Mouse (Mus musculus): ENCODE measurements at regions not wholly inside any gene's neighbourhood (a gene's known extent, or its start where the extent isn't known, plus 50 kb on each side); places are given as distances from the start of the nearest gene placed in this dataset.
A peak's percentile ranks its signal among the peaks of the same experiment; 100 is the strongest.
"Not testable (repeated sequence)": the region's sequence is repeated elsewhere in the genome, so short reads cannot be mapped to it uniquely, and the experiment has no call there.

DNA sequence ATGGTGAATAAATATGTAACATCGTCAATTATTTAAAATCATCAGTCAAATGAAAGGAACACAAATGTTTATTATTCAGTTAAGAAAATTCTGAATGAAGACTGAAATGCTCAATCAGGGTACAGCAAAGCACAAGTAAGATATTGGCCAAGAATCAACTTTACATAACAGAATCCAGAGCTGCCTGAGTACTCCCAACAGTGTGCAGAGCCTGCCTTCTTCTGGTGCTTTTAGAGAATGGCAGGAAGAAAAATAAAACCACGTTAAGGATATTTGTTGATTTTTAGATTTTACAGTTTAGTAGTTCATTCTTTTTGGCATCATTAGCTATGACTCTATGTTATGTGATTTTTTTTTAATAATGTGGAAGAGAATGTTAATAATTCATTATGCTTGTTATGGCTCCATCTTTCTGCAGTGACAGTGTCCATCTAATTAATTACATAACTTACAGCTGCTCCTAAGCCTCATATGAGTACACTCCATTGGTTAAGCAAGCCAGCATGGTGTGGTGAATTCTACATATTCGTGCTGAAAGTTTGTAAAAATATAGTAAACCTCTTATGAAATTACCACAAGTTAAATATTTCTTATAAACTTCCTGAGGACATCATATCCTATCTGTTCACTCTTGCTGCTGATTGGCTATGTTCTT, 579.0 kb downstream of the Kcna4 start:
- intact Hi-C loops (cut with DNase I) = loop anchor here (5.0 kb wide), 1 partner anchor 902 kb away; no protein-coding TSS in a partner anchor
- DNase-seq (ENCODE audit: low spot score in 2 of 2) = peak; percentile 41 to 64

DNA sequence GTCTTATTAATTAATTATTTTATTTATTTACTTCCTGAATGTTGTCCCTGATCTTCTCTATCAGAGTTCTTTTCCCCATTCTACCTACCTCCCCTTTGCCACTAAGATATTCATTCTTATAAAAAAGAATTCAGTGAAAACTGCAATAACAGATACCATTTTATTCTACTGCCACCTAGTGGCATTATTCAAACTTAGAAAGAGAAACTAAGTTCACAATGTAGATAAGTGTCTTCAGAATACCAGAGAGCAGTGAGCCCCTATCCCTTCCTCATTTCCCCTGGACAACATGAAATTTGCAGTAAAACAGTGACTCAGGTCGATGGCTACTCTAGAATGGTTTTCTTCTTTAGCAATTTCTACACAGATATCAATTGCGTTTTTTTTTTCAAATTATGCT, 589.2 kb downstream of the Kcna4 start:
- intact Hi-C loops (cut with DNase I) = loop anchor here (5.0 kb wide), 1 partner anchor 1522 kb away; no protein-coding TSS in a partner anchor
- peak in 1 of 2 experiments; percentile 60 for DNase-seq (ENCODE audit: low spot score in 2 of 2)

DNA sequence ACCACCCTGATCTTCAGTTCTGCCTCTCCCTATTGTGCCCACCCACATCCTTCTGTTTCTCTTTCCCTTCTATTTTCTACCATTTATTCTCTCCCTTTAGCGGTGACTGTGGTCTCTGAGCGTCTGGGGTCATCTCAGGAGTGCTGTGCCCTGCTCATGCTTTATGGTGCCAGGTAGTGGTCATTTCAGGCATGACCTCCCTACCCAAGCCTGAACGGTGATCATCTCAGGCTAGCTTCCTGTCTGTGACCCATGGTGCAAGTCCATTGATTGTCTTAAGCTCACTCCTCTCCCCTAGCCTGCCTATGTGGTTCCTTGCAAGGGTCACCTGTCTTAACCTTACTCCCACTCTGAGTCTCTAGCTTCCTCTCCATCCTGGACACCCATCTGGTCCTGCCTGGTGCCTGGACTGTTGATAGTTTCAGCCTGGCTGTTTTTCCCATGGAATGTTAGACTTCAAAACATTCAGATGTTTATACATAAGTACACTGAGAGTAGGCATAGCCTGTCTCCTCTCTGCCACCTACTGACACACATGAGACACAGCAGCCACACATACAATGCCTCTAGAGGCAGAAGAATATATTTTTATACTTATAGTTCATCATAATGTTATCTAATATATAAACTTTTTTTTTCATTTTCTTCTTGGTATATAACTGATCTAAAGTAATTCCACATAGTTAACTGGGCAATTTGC, 595.8 kb downstream of the Kcna4 start:
- peak in 1 of 2 experiments; percentile 36 for DNase-seq (ENCODE audit: low spot score in 2 of 2)
- intact Hi-C loops (cut with DNase I) = no loop called here

DNA sequence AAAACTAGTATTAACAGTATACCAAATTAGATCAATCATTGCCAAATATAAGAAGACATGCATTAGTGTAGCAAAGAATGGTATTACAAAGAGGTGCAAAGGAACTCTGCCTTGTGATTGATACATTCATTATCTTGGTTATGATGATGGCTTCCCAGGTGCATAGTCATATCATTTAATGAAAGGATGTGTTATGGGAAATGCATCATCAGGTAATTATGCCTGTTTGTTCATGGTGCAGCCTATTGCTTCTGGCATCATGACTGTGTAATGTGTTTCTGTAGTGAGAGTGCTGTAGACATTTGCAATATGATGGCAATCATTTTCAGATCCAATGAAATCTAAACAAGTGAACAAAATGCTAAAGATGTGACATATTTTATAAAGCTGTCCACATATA, 597.8 kb downstream of the Kcna4 start:
- intact Hi-C loops (cut with DNase I) = no loop called here
- DNase-seq (ENCODE audit: low spot score in 2 of 2) = no peak

DNA sequence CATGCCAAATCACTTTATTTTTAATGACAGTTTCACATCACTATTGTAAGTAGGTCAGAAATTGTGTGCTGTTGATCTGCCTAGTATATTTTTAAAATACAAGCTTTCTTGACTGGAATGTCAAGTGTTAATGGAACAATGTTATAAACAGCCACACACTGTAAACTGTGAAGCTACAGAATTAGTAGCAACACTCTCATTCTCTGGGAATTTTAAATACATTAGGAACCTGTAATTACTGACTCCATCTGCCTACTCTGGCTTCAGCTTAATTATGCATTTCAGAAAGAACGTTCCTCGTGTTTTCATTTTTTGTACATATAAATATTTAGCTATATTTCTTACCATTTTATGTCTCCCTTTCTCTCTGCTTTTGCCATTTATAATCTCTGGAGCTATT, 634.7 kb downstream of the Kcna4 start:
- peak in 1 of 2 experiments; percentile 21 for DNase-seq (ENCODE audit: low spot score in 2 of 2)
- intact Hi-C loops (cut with DNase I) = no loop called here

DNA sequence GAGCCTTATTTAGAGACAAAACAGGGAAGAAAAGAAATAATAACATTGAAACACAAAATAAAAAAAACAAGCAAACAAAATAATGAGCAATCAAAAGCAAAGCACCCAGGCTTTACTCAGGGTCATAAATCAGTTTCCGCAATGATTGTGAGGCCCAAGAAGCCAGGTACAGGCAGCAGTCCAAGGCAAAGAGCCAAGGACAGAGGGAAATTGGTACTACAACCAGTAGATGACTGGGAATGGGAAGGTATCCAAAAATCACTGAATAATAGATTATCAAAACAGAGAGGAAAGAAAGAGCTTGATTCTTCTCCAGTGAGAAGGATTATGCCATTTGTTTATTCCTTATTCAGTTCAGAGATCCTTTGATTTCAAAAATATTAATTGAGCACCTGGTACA, 636.2 kb downstream of the Kcna4 start:
- intact Hi-C loops (cut with DNase I) = no loop called here
- DNase-seq (ENCODE audit: low spot score in 2 of 2) = no peak

DNA sequence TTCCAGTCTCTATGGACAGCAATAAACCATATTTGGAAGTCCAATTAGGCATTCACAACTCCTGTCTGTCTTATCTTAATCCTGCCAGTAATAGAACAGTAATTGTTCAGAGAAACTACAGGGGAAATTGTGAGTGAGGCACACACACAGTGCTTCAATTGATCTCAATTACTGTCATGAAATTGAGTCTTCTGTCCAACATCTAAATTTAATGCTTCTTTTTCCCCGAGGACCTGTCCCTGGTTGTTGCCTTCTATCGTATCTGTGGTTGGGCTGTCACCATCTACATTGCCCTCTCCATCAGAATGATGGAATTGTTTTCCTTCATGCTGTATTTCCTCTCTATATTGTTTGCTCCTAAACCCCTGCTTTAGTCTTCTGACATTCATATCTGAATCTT, 644.9 kb downstream of the Kcna4 start:
- no peak for DNase-seq (ENCODE audit: low spot score in 2 of 2)
- intact Hi-C loops (cut with DNase I) = no loop called here

DNA sequence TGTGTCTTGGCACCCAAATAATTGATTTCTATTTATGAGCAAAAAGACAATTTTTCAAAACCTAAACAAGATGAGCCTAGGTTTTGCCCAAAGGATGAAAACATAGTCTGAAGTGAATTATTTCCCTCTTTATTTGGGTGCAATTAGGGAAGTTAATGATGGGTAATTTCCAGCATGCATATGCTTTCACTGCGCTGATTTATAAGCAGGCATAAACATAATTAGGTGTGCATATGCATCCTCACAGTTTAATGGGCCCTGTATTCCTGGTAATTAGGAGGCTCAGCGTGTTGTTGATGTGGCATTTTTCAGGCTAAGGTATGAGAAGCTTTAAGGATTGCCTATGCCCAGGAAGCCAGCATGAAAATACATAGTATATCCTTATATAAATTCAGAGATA, 645.3 kb downstream of the Kcna4 start:
- intact Hi-C loops (cut with DNase I) = no loop called here
- DNase-seq (ENCODE audit: low spot score in 2 of 2) = no peak

DNA sequence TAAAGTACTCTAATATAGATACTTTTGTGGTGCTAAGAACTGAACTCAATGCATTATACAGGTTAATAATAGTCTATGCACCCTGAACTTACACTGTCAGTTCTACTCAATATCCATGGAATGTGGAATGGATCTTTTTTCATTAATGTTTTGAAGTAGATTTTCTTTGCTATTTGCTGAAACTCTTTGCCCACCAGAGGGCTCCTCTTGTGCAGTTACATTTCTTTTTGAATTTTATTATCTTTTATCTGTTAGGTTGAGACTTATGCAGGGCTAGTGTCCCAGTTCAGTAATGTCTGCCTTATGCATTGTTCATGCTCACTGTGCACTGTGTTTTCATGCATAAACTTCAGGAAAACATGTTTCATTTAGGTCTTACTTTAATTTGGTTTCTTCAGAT, 650.9 kb downstream of the Kcna4 start:
- DNase-seq (ENCODE audit: low spot score in 2 of 2) = no peak

DNA sequence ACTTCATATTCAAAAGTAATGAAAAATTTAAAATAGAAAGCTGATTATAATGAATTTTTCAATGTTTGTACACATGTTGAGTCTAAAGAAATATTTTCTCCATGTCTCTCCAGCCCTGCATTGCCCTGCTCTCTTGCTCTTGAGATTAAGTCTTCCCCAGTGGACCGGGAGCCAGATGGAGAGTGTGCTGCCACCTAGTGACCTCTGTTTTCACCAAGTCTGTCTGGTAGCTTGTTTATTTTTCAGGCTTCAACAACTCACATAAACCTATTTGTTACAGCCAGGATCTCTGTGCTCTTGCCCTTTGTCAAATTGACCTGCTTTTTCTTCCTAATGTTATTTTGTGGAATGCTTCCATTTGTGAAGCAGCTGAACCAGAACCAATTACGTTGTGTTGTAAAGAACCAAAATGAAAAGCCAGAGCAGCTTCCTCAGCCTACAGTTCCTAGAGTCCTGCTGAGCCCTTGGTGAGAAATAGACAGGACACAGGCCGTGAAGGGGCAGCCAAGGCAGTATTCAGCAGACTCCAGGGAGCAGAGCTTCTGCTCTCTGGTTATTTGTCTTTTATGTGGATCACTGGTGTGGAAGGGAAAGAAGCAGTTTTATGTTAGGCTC, 655.5 kb downstream of the Kcna4 start:
- peak; percentile 18 to 32 for DNase-seq (ENCODE audit: low spot score in 2 of 2)
- intact Hi-C loops (cut with DNase I) = no loop called here

More for the DNA sequence above, 650.9 kb downstream of the Kcna4 start:
- intact Hi-C loops (cut with DNase I) = no loop called here

DNA sequence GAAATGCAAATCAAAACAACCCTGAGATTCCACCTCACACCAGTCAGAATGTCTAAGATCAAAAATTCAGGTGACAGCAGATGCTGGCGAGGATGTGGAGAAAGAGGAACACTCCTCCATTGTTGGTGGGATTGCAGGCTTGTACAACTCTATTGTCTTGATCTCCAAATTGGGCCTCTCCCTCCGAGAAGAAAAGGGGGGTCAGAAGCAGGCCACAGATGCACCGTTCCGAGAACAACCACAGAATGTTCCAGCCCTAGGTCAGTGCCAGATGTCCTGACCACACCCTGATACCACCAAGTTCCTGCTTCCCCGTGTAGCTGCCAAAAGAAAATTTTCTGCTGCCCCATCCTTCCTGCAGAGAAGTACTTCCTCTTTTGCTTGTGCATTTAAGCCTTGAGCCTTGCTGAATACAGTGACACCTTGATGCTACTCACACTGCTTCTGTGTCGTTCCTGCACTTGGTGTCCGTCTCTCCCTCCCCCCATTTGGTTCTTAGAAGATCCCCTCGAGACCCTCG, 665.2 kb downstream of the Kcna4 start:
- intact Hi-C loops (cut with DNase I); DNase-seq (ENCODE audit: low spot score in 2 of 2): not testable (repeated sequence)

DNA sequence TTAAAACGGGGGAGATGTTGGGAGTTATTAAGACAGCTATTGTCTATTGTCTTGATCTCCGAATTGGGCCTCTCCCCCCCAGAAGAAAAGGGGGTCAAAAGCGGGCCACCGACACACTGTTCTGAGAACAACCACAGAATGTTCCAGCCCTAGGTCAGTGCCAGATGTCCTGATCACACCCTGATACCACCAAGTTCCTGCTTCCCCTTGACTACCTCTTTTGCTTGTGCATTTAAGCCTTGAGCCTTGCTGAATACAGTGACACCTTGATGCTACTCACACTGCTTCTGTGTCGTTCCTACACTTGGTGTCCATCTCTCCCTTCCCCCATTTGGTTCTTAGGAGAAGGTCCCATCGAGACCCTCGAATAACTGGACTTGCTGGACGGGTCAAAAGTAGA, 673.5 kb downstream of the Kcna4 start:
- DNase-seq (ENCODE audit: low spot score in 2 of 2) = not testable (repeated sequence)
- intact Hi-C loops (cut with DNase I) = loop anchor here (10.0 kb wide), 1 partner anchor 1931 kb away; the partner anchor contains the start of gene Lin7c

DNA sequence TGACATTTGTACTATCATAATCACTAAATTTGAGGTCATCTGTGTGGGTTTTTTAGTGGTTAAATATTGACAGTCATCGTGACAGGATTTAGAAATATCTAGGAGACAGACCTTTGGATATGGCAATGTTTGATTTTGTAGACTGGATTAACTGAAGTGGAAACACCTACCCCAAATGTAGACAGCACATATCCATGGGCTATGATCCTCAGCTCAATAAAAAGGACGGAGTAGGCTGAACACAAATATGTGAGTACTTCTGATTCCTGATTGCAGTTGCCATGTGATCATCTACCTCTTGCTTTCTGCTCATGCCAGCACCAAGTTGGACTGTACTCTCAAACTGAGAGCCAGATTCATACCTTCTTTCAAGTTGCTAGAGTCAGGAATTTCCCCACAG, 674.4 kb downstream of the Kcna4 start:
- intact Hi-C loops (cut with DNase I) = loop anchor here (5.0 to 10.0 kb wide), 3 partner anchors 1707 to 1930 kb away; partner anchors contain the start of genes Bdnf and Lin7c
- no peak for DNase-seq (ENCODE audit: low spot score in 2 of 2)

DNA sequence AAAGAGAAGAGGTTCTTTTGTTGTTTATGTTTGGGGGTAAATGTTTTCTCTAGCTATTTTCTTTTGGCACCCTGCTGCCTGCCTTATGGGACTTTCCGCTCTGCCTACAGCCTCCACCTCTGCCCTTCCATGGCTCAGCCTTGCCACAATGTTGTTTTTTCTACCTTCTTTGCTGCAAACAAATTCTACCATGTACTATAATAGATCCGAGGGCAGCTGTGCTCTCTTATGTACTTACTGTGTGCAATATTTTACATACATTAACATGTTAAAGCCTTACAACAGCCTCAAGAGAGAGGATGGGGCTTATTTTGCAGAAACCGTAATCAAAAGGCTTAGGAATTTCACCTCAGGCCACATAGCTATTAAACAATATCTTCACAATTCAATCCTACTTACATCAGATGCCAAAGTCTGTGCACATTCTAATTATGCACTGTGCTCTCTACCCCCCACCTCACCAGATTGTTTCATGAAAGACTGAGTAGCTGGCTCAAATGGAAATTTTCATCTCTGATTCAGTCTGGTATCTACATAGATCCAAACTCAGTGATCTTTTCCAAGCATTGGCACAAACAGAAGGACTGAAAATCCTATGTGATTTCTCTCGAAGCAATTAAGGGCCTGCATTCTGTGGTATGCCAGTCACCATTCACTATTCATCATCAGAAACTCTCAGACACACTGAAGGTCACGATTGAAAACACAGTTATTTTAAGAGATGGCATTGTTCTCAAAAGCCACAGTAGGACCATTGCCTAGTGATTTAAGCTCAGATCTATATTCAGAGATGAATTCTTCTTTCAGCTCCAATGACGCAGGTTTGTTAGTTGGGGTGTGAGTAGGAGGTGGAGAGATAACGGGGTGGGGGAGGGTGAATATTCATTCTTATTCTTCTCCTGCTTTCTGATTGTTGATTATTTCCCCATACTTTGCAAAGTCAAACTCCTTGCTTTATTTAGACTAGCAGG, 675.2 kb downstream of the Kcna4 start:
- intact Hi-C loops (cut with DNase I) = loop anchor here (5.0 to 10.0 kb wide), 3 partner anchors 1707 to 1929 kb away; partner anchors contain the start of genes Bdnf and Lin7c
- DNase-seq (ENCODE audit: low spot score in 2 of 2) = no peak

DNA sequence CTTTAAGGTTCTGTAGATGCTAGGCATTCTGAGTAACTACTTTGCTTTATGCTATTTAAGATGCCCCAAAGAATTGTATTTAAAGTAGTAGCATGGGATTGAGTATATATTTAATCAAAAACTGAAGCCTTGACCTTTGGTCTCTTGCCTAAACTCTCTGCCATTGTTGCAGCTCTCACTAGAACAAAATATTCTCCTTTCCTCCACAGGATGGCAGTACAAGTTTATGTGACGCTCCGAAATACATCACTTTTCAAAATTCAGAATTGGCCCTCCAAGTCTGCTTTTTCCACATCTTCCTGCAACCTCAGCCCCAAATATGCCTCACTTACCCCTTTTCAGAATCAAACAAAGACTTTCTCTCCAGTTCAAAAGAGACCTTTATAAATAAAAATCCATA, 678.1 kb downstream of the Kcna4 start:
- peak; percentile 28 to 39 for DNase-seq (ENCODE audit: low spot score in 2 of 2)
- intact Hi-C loops (cut with DNase I) = loop anchor here (5.0 to 10.0 kb wide), 3 partner anchors 1704 to 1926 kb away; partner anchors contain the start of genes Bdnf and Lin7c

DNA sequence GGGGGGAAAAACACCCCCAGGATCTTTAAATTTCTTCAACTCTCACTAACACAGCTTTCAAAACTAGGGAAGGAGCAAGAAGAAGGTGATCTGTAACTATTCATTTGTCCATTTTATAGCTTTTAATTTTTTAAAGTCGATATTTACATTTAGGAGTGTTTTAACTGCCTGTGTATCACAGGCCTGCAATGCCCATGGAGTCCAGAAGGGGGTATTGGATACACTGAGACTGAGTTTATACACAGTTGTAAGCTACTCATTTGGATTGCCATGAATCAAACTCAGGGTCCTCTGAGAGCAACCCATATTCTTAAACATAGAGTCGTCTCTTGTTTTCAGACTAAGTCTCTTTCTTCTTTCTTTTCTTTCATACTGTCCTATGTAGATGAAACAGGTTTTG, 679.1 kb downstream of the Kcna4 start:
- no peak for DNase-seq (ENCODE audit: low spot score in 2 of 2)
- intact Hi-C loops (cut with DNase I) = loop anchor here (5.0 to 10.0 kb wide), 3 partner anchors 1703 to 1925 kb away; partner anchors contain the start of genes Bdnf and Lin7c

DNA sequence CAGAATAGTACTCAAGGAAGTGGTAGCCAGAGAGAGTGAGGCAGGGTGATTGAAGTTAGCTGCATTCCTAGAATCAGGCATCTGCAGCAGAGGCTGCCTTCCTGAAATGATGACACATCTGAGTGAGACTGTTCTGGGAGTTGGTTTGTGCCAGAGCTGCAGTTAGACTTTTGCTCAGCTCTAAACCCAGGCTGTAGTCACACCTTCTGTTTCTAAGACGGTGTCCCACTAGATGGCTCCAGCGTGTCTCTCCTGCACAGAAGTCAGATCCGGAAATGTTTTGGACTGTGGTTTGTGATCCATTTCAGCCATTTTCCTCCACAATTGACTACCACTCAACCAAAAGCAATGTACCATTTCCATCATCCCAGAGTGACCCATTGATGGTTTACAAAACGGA, 683.1 kb downstream of the Kcna4 start:
- DNase-seq (ENCODE audit: low spot score in 2 of 2) = peak; percentile 43 to 54
- intact Hi-C loops (cut with DNase I) = no loop called here

DNA sequence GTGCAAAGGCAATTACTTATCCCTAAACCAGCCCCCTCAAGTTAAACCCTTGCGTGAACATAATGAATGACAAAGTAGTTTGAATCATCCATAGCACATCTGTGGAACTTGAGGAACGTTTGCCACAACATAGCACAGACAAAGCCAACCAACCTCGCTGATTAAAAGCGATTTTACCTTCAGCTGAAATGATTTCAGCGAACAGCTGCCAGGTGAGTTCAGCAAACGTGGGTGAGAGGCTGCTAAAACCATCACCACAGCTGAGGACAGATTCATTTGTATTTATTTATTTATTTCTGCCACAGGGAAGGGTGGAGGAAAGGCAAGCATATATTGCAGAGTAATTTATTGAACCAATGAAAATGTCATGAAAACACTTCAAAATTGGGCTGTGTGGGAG, 704.4 kb downstream of the Kcna4 start:
- intact Hi-C loops (cut with DNase I) = no loop called here
- DNase-seq (ENCODE audit: low spot score in 2 of 2) = no peak

DNA sequence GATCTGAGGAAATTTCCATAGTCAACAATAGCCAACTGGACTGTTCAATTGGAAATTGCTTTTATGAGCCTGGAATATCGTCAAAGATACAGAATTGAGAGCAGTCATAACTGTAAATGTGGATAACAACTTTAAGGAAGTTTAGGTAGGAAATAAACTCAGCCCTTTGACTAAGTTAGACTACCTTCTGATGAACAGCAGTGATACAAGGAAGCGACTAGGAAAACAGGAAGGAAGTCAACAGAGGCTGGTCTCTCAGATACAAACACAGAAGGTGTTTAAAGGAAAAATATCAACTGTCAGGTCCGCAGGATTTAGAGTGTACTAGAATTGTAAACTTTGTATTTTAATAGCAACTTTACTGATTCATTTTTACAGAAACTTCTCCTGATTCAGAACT, 721.1 kb downstream of the Kcna4 start:
- DNase-seq (ENCODE audit: low spot score in 2 of 2) = no peak
- intact Hi-C loops (cut with DNase I) = no loop called here

Measured in left cerebral cortex, postnatal 14 days (tissue).